Mouse (Mus musculus): ENCODE results near the gene Dgcr6.

GRCm38 (mm10) chr16:18087101-18087500 lies 34.4 kb downstream of the Dgcr6 start:
- TF ChIP-seq CTCF (conservative IDR thresholded peaks at IDR 0.05; ENCODE audit: insufficient read depth, insufficient read length, low read depth, low read length) (no peak), POLR2A (IDR thresholded peaks at IDR 0.05; ENCODE audit: low read depth, low read length) (no peak)
